Comparison of ENCODE assay signal across 13 mouse cellular contexts in genomic region chr10:117111455-117111854, GRCm38 (mm10). TPM values are rescaled to one million over a fixed set of nuclear protein-coding genes. Genes with fewer than 3 reads are reported as not detected.
A peak's percentile ranks its signal among the peaks of the same experiment; 100 is the strongest.
DNase-seq lines count a peak whose midpoint lies in the region; ATAC-seq and TF ChIP-seq lines count a peak whose summit lies in the region.
"Had no signal": no experiment of that assay in that cellular context is flagged by ENCODE, and none has a peak within 500 bp of the region (broad histone marks: within the 10 kb centered on the region; RNA-seq: fewer than 3 reads in every experiment).

No protein-coding gene starts in this region.

- no peak for TF ChIP-seq CTCF in midbrain, postnatal 0 days (IDR thresholded peaks at IDR 0.05)

- H3K9ac ChIP-seq in midbrain, postnatal 0 days (replicated peaks; ENCODE audit: low read length, poor library complexity, severe bottlenecking), result no peak overlapping the region
- no peak overlapping the region for H3K9ac ChIP-seq in heart, embryonic 16.5 days (ENCODE audit: low read length)
- H3K9ac ChIP-seq: midbrain, embryonic 12.5 days; neural tube, embryonic 13.5 days had no signal

- peak; percentile 41 for DNase-seq in adrenal gland, postnatal 14 days
- no peak for DNase-seq in adrenal gland, adult 18-20 months (ENCODE audit: low spot score in 2 of 2)
- DNase-seq in midbrain, embryonic 10.5 days (ENCODE audit: low spot score), result peak; percentile 26
- no peak for DNase-seq in midbrain, postnatal 0 days (ENCODE audit: low spot score)
- DNase-seq in skeletal muscle tissue, adult 2 months (ENCODE audit: low read depth, low spot score), result peak; percentile 20
- DNase-seq in gastrocnemius, adult 8-10 months (ENCODE audit: low spot score in 2 of 2), result no peak
- DNase-seq in natural killer cell, adult 2 months (ENCODE audit: low spot score in 2 of 2), result no peak
- DNase-seq: B cell, adult 2 months; cerebellum, postnatal 25 days; lung, adult 2 months had no signal

- no peaks in the 10 kb centered on the region for H3K36me3 ChIP-seq in midbrain, embryonic 10.5 days
- no peaks in the 10 kb centered on the region for H3K36me3 ChIP-seq in midbrain, postnatal 0 days (ENCODE audit: insufficient read depth, low read length)
- no peaks in the 10 kb centered on the region for H3K36me3 ChIP-seq in heart, embryonic 16.5 days (ENCODE audit: control insufficient read depth, insufficient read depth)
- H3K36me3 ChIP-seq: midbrain, embryonic 12.5 days; neural tube, embryonic 13.5 days had no signal

- H3K4me1 ChIP-seq in midbrain, embryonic 10.5 days, result peaks cover 38% of the 10 kb centered on the region
- no peaks in the 10 kb centered on the region for H3K4me1 ChIP-seq in midbrain, postnatal 0 days (ENCODE audit: insufficient read depth, low read length)
- H3K4me1 ChIP-seq in heart, embryonic 16.5 days (ENCODE audit: control insufficient read depth, insufficient read depth, low read length), result peaks cover 40% of the 10 kb centered on the region

- no peak overlapping the region for H3K27ac ChIP-seq in midbrain, embryonic 10.5 days (replicated peaks)
- H3K27ac ChIP-seq in midbrain, postnatal 0 days (ENCODE audit: low read depth, low read length), result no peak overlapping the region
- peak overlapping the region; percentile 45 for H3K27ac ChIP-seq in heart, embryonic 16.5 days (ENCODE audit: low read length)
- H3K27ac ChIP-seq: midbrain, embryonic 12.5 days; neural tube, embryonic 13.5 days had no signal

- no peak overlapping the region for H3K4me2 ChIP-seq in midbrain, postnatal 0 days (ENCODE audit: low read depth, low read length, poor library complexity, severe bottlenecking)
- H3K4me2 ChIP-seq in heart, embryonic 16.5 days (ENCODE audit: low read depth, low read length), result 0 out of 2 replicates have a peak overlapping the region, but pooled peaks have one; percentile 0
- H3K4me2 ChIP-seq: midbrain, embryonic 12.5 days; neural tube, embryonic 13.5 days had no signal

- no peaks in the 10 kb centered on the region for H3K9me3 ChIP-seq in midbrain, embryonic 10.5 days (replicated peaks)
- no peaks in the 10 kb centered on the region for H3K9me3 ChIP-seq in midbrain, postnatal 0 days (ENCODE audit: low read length)
- no peaks in the 10 kb centered on the region for H3K9me3 ChIP-seq in heart, embryonic 16.5 days (replicated peaks; ENCODE audit: control insufficient read depth, low read length)
- H3K9me3 ChIP-seq: midbrain, embryonic 12.5 days; neural tube, embryonic 13.5 days had no signal

- WGBS in midbrain, embryonic 10.5 days, result 70% methylated on average over 7 of the region's 7 CpGs
- WGBS in midbrain, postnatal 0 days, result 56% methylated on average over 7 of the region's 7 CpGs
- 36% methylated on average over 7 of the region's 7 CpGs for WGBS in heart, embryonic 16.5 days

- no peak overlapping the region for H3K4me3 ChIP-seq in midbrain, embryonic 10.5 days
- H3K4me3 ChIP-seq in midbrain, postnatal 0 days (ENCODE audit: low read depth, low read length), result no peak overlapping the region
- no peak overlapping the region for H3K4me3 ChIP-seq in heart, embryonic 16.5 days (ENCODE audit: low read length)
- H3K4me3 ChIP-seq: midbrain, embryonic 12.5 days; neural tube, embryonic 13.5 days had no signal

- H3K27me3 ChIP-seq in midbrain, embryonic 10.5 days (ENCODE audit: low read depth, poor library complexity, severe bottlenecking), result no peaks in the 10 kb centered on the region
- H3K27me3 ChIP-seq in midbrain, postnatal 0 days (ENCODE audit: insufficient read depth, low read length), result no peaks in the 10 kb centered on the region
- no peaks in the 10 kb centered on the region for H3K27me3 ChIP-seq in heart, embryonic 16.5 days (ENCODE audit: control insufficient read depth, insufficient read depth, low read length)
- H3K27me3 ChIP-seq: midbrain, embryonic 12.5 days; neural tube, embryonic 13.5 days had no signal

- ATAC-seq in midbrain, postnatal 0 days (ENCODE audit: low FRiP score), result no peak
- ATAC-seq in heart, embryonic 16.5 days (replicated peaks; ENCODE audit: extremely low read depth, insufficient read depth, low FRiP score), result peak; percentile 61

RNA-seq across cellular contexts. Expression of gene Frs2, which starts 36.9 kb away (rescaled TPM):
- 26.4 and 30.9 TPM in 2 replicates for total RNA-seq in adrenal gland, postnatal 14 days (2021)
- 10 to 100 TPM; 20.5 to 25.4 TPM for total RNA-seq in adrenal gland, adult 18-20 months (2021)
- polyA plus RNA-seq in midbrain, embryonic 10.5 days (2016; fragmentation: Nextera tagmentation; extraction: Ambion mirVana), result 16.0 and 21.1 TPM in 2 replicates
- total RNA-seq in midbrain, postnatal 0 days (2014; rRNA removed), result 20.3 and 23.4 TPM in 2 replicates
- 15.2 and 17.3 TPM in 2 replicates for polyA plus RNA-seq in midbrain, postnatal 0 days (2015; fragmentation: Nextera tagmentation; extraction: Ambion mirVana)
- polyA plus RNA-seq in heart, embryonic 16.5 days (2015; fragmentation: Nextera tagmentation; extraction: Ambion mirVana), result 16.1 and 17.5 TPM in 2 replicates
- 10 to 100 TPM in 1 of 4 experiments, 1 to 10 TPM in 3; 8.9 to 10.1 (median 9.4) TPM for total RNA-seq in gastrocnemius, adult 8-10 months (2022)

RNA-seq across cellular contexts. Expression of gene Cct2, which starts 47.8 kb away (rescaled TPM):
- total RNA-seq in adrenal gland, postnatal 14 days (2021), result 224 and 240 TPM in 2 replicates
- 100 to 1,000 TPM; 211 to 254 TPM for total RNA-seq in adrenal gland, adult 18-20 months (2021)
- 290 and 327 TPM in 2 replicates for polyA plus RNA-seq in midbrain, embryonic 10.5 days (2016; fragmentation: Nextera tagmentation; extraction: Ambion mirVana)
- 231 and 277 TPM in 2 replicates for total RNA-seq in midbrain, postnatal 0 days (2014; rRNA removed)
- polyA plus RNA-seq in midbrain, postnatal 0 days (2015; fragmentation: Nextera tagmentation; extraction: Ambion mirVana), result 208 and 213 TPM in 2 replicates
- polyA plus RNA-seq in heart, embryonic 16.5 days (2015; fragmentation: Nextera tagmentation; extraction: Ambion mirVana), result 167 and 185 TPM in 2 replicates
- total RNA-seq in gastrocnemius, adult 8-10 months (2022), result 100 to 1,000 TPM; 109 to 146 (median 117) TPM

Comparison
In these comparisons a context has a peak if more than half of its experiments do, and no peak if none do; other contexts are left out.
1. DNase-seq: peak in adrenal gland, postnatal 14 days (single experiment), midbrain, embryonic 10.5 days (single experiment) and skeletal muscle tissue, adult 2 months (single experiment); none in adrenal gland, adult 18-20 months (0 of 2), midbrain, postnatal 0 days (single experiment), gastrocnemius, adult 8-10 months (0 of 2) and natural killer cell, adult 2 months (0 of 2).